Mouse (Mus musculus) retina, adult 2 months (tissue): ENCODE data around the gene Gm1604a.
"Not testable (repeated sequence)": the region's sequence is repeated elsewhere in the genome, so short reads cannot be mapped to it uniquely, and the experiment has no call there.

Experiments used
- DNase-seq: peaks from one replicate; pipeline ENCODE4 v3.0.0-alpha.2; 2012; ENCODE audit warnings: low read depth, low spot score

The Gm1604a gene

DNA sequence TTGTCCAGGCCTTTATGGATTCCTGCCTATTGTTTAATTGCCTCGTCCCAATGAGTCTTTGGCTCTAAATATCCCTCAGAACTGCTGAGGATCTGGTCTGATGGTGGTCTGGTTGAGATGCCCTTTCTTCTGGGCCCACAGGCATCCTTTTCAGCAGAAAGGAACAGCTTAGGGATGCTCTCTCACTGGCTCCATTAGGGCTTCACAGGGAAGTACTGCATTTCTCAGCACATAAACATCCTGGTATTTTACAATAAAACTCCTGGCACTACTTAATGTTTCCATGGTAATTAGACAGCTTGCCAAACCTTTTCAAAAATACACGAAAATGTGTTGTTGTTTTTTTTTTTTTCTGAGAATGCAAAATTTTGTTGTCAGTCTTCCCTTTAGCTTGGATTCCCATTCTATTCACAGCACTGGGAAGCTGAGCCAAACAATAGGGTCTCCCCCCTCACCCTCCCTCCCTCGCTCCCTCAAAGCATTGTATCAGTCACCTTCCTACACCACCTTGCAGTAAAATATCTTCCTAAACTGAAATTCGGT, 43.7 kb downstream of the Gm1604a start:
- DNase-seq = not testable (repeated sequence)

DNA sequence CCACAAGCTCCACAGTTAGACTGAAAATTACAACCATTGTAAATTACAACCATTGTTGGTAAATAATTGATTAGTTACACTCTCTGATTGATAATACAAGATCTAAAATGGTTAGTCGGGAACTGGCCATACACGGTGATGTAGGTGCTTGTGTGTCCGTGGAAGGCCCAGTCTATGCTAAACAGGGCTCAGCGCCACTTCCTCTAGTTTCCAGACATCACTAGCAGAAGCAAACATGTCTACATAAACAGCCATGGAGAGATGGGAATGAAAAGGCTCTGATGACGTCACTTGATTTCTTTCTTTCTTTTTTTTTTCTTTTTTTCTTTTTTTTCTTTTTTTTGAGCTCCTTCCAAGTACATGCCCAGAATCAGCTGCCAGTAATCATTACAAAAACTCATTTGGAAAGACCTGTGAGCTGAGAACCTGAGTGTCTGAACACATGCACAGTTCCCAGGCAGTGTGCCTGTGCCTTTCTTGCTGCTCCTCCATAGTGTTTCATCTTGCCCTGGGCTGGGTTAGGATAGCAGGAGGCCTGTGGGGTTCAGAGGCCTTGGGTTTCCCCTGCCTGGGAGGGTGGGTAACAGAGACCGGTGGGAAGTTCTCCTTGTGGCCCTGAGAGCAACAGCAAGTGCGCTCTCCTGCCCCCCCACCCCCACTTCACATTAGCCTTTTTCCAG, 44.3 kb downstream of the Gm1604a start:
- not testable (repeated sequence) for DNase-seq

GRCm38 (mm10) chr17:7074494-7074893, 49.1 kb downstream of the Gm1604a start:
- DNase-seq = peak; percentile 20

DNA sequence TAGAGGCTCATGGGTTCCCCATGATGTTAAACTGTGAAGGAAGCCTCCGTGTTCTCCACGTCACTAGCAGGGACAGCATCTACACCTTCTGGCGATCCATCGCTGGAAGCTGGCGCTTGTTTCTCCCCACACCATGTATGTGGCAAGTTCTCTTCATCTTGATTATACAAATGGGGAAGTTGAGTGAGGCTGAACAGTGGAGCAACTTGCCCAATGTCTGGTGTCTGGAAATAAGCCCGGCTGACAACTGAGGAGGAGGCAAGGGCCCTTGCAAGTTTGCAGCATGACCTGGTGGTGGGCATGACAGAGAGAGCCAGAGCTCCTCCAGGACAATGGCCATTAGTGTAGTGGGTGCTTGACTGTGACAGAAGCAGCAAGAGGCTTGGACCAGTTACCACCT, 50.2 kb downstream of the Gm1604a start:
- not testable (repeated sequence) for DNase-seq

DNA sequence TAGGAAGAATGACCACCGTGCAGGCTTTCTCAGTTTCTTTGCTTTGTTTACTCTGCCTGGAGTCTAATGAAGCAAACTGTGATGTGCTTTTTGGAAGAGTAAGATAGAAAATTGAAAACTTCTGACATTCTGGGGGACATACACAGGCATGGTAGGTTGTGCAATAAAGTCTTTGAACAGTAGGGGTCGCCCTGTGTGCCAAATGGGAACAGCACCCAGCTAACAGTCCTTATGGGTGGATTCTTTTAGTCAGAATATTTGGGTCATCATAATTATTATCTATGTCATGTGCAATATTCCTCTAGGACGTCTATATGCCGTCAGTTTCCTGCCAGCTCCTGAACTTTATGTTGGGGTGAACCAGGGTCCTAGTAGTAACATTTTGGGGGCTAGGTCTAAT, 54.2 kb downstream of the Gm1604a start:
- DNase-seq = not testable (repeated sequence)

DNA sequence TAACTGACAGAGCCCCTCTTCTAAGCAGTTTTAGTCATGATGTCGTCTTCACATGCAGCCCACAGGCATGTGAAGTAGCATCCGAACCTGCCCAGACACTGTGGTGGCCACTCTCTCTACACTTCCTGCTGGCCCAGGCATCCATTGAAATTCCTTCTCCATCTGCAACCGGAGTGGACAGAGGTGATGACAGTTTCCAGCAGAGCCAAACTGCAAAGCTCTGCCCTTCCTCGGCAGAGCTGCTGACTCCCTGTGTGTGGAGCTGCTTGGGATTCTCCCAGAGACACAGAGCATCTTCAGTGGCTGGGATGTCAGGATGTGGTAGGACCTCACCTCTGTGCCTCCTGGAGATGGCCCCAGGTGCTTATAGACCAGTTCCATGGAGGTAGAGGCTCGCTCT, 59.2 kb downstream of the Gm1604a start:
- DNase-seq = not testable (repeated sequence)

- DNase-seq = not testable (repeated sequence)
These were observed 60.3 kb downstream of the Gm1604a start for GRCm38 (mm10) chr17:7085469-7086168.

- not testable (repeated sequence) for DNase-seq
These were observed 61.5 kb downstream of the Gm1604a start for GRCm38 (mm10) chr17:7086836-7087235.

GRCm38 (mm10) chr17:7097835-7098519, 72.6 kb downstream of the Gm1604a start:
- not testable (repeated sequence) for DNase-seq

GRCm38 (mm10) chr17:7099096-7099495, 73.7 kb downstream of the Gm1604a start:
- not testable (repeated sequence) for DNase-seq

- DNase-seq = not testable (repeated sequence)
These were observed 77.6 kb downstream of the Gm1604a start for GRCm38 (mm10) chr17:7102945-7103344.

- not testable (repeated sequence) for DNase-seq
These were observed 86.3 kb downstream of the Gm1604a start for GRCm38 (mm10) chr17:7111658-7112057.

GRCm38 (mm10) chr17:7116265-7116664, 90.9 kb downstream of the Gm1604a start:
- not testable (repeated sequence) for DNase-seq

- not testable (repeated sequence) for DNase-seq
These were observed 95.5 kb downstream of the Gm1604a start for GRCm38 (mm10) chr17:7120835-7121234.

- DNase-seq = not testable (repeated sequence)
These were observed 97.2 kb downstream of the Gm1604a start for GRCm38 (mm10) chr17:7122554-7122953.

DNA sequence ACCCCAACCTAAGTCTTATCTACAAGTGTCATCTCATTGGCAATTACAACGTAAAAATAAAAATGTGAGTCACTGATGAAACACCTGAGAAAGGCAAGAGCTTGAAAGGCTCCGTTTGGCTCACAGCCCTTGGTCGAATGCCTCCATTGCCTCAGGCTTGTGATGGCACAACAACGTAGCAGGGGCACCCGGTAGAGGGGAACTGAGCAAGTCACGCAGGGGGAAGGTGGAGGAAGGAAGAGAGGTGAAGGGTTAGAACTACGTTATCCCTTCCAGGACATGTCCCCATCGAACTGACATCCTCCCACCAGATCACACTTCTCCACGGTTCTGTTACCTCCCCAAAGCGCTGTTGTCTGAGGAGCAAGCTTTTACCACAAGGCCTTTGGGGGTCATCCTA, 101.1 kb downstream of the Gm1604a start:
- DNase-seq = not testable (repeated sequence)

- DNase-seq = not testable (repeated sequence)
These were observed 108.6 kb downstream of the Gm1604a start for GRCm38 (mm10) chr17:7134002-7134401.

- DNase-seq = not testable (repeated sequence)
These were observed 109.9 kb downstream of the Gm1604a start for GRCm38 (mm10) chr17:7135277-7135676.
